Mouse (Mus musculus) ovary, adult 18-20 months (tissue): Measurements from ENCODE around the gene Sppl2a.
"Not testable (repeated sequence)": the region's sequence is repeated elsewhere in the genome, so short reads cannot be mapped to it uniquely, and the experiment has no call there.

Experiments
- DNase-seq: peaks from one replicate; pipeline ENCODE4 v3.0.0; 2022; ENCODE audit warnings: low spot score, mixed read lengths

The Sppl2a gene

GRCm38 (mm10) chr2:126894245-126894644 lies 38.8 kb downstream of the Sppl2a start:
- no peak for DNase-seq

- DNase-seq, result no peak
Measured at GRCm38 (mm10) chr2:126892316-126892715, 40.7 kb downstream of the Sppl2a start.

- DNase-seq, result no peak
Measured at GRCm38 (mm10) chr2:126891743-126892142, 41.3 kb downstream of the Sppl2a start.

- no peak for DNase-seq
Measured at GRCm38 (mm10) chr2:126887141-126887540, 45.9 kb downstream of the Sppl2a start.

- no peak for DNase-seq
Measured at GRCm38 (mm10) chr2:126885871-126886270, 47.2 kb downstream of the Sppl2a start.

GRCm38 (mm10) chr2:126882711-126883110 lies 50.3 kb downstream of the Sppl2a start:
- not testable (repeated sequence) for DNase-seq

- DNase-seq, result no peak
Measured at GRCm38 (mm10) chr2:126877991-126878390, 55.0 kb downstream of the Sppl2a start.

- peak; percentile 89 for DNase-seq
Measured at GRCm38 (mm10) chr2:126875871-126876796, 56.9 kb downstream of the Sppl2a start, which contains the start of gene Trpm7. Gene Trpm7, minus strand, starts transcription at chr2:126876230.

- DNase-seq, result no peak
Measured at GRCm38 (mm10) chr2:126875516-126875835, 57.6 kb downstream of the Sppl2a start.

GRCm38 (mm10) chr2:126874809-126875515 lies 58.1 kb downstream of the Sppl2a start:
- DNase-seq, result no peak

- no peak for DNase-seq
Measured at GRCm38 (mm10) chr2:126866301-126866700, 66.7 kb downstream of the Sppl2a start.

GRCm38 (mm10) chr2:126865501-126866199 lies 67.4 kb downstream of the Sppl2a start:
- DNase-seq, result no peak

- DNase-seq, result no peak
Measured at GRCm38 (mm10) chr2:126865026-126865425, 68.0 kb downstream of the Sppl2a start.

- no peak for DNase-seq
Measured at GRCm38 (mm10) chr2:126844751-126845150, 88.3 kb downstream of the Sppl2a start.
